Mouse (Mus musculus): ENCODE measurements at regions not wholly inside any gene's neighbourhood (a gene's known extent, or its start where the extent isn't known, plus 50 kb on each side); places are given as distances from the start of the nearest gene placed in this dataset.
A peak's percentile ranks its signal among the peaks of the same experiment; 100 is the strongest.

DNA sequence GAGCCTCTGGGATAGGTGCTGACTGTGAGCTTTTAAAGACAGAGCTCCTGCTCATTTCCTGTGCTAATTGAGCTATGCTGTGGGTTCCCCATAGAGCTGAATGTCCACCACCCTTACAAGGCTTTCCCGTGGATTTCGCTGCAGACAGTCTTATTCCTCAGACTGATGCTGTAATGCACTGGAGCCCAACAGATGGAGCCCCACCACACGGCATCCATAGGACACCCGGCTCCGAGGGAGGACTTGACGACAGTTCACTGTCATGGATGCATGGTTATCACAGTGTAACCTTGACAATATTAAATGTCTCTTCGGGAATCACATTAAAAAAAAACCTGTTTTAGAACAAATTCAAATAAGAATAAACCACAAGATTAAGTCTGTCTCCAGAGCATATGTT, 265.2 kb upstream of the BB014433 start:
- no peak for DNase-seq (ENCODE audit: low read depth, low spot score)
- WGBS, result 81% methylated on average over 7 of the region's 7 CpGs

DNA sequence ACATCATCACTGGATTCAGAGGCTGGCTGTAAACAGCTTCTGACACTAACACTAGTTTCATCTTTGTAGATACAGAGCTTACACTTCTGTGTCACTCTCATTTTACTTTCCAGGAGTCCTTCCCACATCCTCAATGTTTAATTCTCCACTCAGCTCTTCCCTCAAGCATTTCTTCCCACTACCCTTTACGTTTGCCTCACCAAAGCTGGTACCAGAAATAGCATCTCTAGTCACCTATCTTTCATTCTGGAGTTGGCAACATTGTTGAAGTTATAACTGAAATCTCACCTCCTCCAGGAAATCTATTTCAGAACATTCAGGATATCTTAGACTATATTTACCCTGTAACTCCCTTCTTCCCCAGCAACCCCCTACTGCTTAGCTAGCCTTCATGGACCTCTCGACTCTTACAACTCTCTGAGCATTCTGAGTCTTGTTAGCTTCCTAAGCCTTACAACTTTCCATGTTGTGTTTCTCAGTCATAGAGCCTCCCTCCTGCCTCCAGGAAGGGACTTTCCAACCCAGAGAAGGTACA, 258.3 kb upstream of the BB014433 start:
- WGBS, result 77% methylated on average over 2 of the region's 2 CpGs
- no peak for DNase-seq (ENCODE audit: low read depth, low spot score)

DNA sequence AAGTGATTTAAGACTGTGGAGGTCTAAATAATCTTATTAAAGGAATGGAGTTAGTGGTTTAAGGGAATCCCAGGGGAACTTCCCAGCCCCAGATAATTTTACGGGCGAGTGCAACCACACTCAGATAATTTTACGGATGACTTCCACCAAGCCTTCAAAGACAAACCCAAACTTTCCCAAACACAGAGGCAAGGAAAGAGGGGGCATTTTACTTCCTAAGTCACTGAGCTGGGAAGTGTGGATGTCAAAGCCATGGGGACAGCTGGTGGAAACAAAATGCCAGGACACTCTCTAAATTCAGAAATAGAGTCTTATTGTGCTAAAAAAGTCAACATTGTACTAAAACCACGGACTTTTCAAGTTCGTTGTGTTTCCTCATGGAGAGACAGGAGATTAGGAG, 227.9 kb upstream of the BB014433 start:
- 55% methylated on average over 5 of the region's 5 CpGs for WGBS
- DNase-seq (ENCODE audit: low read depth, low spot score), result no peak

DNA sequence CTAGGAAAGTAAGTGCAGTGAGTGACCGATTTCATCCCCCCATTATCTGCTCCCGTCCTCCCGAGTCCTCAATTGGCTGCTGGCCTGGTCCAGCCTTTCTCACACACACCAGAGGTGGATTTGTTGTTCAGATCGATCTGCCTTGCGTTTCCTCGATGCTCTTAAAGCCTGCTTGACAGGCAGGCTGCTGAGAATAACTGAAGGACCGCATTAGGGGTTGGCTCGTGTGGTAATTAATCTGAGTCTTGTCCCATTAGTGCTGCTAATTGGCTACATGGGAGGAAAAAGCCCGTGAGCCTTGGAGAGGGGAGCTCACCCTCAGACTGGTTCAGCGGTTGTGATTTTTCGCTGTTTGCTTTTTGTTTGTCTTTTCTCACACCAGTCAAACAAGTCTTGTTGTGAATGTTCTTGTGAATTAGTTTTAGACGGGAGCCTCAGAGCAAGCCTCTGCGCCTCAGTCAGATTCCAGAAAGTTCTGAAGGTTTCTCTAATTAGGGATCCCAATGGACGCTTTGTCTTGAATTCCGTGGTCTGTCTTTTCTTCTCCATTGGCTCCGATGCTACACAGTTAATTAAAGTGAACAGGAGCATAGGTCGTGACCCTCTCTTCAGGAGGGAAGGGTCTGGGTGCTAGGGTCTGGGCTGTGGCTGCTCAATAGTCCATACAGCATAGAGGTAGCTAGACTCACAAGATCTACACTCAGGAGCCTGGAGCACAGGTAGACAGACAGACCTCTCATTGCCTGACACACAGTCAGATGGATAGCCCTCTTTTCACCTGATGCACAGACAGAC, 226.1 kb upstream of the BB014433 start:
- no peak for DNase-seq (ENCODE audit: low read depth, low spot score)
- 46% methylated on average over 17 of the region's 17 CpGs for WGBS

DNA sequence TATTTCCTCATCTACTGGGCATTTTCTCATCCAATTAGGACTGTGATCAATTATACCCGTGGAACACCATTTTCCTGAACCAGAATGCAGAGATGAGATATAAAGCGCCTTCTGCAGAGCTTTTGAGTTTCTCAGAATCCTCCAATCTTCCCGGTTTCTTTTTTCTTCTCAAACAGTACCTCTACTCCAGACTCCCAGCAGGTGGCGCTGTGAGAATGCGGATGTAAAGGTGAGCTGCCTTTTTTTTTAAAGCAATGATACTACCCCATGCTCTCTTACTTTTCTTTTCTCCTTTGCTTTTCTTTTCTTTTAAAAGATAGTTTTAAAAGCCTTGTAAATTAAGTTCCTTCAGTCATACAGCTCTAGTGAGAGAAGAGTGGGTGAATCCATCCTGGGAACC, 224.4 kb upstream of the BB014433 start:
- peak; percentile 21 for DNase-seq (ENCODE audit: low read depth, low spot score)

DNA sequence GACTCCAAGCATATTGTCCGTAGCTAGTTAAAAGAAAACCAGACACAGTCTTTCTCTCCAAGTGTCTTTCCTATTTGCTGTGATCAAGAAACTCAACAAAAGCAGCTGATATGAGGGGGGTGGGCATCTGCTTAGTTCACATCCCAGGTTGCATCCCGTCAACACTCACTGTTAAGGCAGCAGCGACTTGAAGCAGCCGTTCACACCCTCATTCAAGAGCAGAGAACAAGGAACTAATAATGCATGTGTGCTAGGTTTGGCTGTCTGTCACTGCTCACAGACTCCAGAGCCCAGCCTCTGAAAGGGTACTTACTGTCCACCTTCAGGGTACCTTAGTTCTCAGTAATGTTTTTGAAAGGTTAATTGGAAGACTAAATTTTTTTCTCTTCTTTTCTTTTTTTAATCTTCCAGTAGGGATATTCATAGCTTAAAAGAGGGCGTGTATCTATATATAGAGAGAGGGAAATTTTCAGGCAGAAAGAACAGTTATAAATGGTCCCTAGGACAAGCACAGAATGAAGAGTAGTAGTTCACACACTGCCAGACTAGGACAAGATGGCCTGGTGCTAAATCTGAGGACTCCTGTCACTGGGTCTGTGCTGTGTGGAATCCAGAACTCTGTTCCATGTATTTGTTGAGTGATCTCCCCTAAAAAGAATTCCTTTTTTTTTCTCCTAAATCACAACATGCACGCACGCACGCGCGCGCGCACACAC, 199.1 kb upstream of the BB014433 start:
- DNase-seq (ENCODE audit: low read depth, low spot score), result no peak
- WGBS, result 90% methylated on average over 12 of the region's 12 CpGs

More for the DNA sequence above, 224.4 kb upstream of the BB014433 start:
- WGBS, result 13% methylated on average over 5 of the region's 5 CpGs

DNA sequence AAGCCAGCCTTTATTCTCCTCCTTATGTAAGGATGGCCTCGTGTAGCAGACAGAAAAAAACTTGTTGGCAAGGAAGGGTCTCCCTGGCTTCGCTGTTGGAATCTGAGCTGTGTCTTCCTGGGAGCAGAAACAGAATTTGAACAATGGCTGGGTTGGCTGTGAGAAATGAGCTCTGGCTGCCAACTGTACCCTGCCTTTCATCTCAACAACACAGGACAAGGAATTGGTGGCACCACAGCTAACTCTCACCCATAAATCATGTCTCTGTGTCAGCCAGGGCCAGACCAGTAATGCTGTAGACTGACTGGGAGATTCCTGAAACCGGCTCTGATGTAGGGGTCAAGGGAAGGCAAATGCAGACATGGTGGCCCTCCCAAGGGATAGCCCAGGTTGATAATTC, 189.5 kb upstream of the BB014433 start:
- 61% methylated on average over 3 of the region's 3 CpGs for WGBS

DNA sequence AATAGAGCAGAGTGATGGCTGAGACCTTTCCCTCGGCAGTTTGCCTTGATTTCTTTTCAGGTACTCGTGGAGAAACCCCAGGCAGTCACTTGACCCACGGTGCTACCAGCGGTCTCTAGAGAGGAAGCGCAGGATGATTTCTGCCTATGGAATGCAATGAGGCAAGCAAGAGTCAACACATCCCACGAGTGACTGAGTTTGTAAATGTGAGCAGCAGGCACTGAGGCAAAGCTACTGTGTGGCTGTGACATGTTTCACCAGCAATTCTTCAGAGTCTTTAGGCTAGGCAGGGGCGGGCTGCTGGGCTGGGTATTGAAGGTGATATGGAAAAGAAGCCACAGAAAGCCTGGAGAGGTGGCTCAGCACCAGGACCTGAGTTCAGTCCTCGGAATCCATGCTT, 187.4 kb upstream of the BB014433 start:
- DNase-seq (ENCODE audit: low read depth, low spot score), result no peak
- WGBS, result 55% methylated on average over 8 of the region's 8 CpGs

More for the DNA sequence above, 189.5 kb upstream of the BB014433 start:
- no peak for DNase-seq (ENCODE audit: low read depth, low spot score)

DNA sequence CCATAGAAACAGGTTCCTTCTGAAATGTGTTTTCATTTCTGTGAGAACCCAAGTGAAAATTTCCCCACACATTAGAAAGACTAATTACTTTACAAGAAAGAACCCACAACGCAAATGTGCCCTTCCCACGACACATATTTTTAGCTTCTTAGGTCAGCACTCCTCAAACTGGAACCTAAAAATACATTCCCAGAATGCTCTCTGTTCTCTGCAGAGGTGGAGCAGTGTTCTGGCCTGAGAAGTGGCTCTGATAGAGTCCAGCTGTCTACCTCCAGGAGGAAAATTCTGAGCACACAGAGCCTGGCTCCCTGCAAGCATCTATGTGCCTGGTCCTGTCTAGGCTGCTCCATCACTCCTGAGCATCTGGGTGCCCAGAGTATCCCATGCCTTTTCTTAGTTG, 184.3 kb upstream of the BB014433 start:
- 58% methylated on average over 2 of the region's 2 CpGs for WGBS
- DNase-seq (ENCODE audit: low read depth, low spot score), result no peak

DNA sequence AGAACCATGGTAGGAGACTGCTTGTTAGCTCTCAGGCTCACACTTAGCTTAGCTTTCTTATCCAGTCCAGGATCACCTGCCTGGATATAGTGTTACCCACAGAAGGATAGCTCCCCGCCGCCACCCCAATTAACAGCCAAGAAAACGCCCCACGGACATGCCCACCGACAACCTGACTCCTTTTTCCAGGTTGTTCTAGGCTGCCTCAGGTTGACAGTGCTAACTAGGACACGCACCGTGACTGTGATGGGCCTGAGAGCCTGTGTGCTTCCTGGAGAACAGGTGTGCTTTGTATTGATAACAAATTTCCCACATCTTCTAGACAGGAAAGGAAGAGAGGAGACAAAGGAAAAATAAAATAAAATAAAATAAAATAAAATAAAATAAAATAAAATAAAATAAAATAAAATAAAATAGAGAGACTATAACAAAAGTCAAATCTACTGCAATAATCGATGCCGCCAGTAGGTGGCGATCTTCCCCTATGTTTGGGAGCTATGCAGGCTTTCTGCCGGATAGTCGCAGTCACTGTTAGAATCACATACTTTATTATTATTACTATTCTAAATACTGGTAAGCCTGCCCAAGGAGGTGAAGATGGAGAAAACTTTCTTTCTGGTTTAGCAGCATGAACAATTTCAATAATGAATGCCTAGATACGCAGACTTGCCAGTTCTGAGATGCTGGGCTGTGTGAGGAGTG, 175.5 kb upstream of the BB014433 start:
- WGBS, result 40% methylated on average over 13 of the region's 13 CpGs
- no peak for DNase-seq (ENCODE audit: low read depth, low spot score)

DNA sequence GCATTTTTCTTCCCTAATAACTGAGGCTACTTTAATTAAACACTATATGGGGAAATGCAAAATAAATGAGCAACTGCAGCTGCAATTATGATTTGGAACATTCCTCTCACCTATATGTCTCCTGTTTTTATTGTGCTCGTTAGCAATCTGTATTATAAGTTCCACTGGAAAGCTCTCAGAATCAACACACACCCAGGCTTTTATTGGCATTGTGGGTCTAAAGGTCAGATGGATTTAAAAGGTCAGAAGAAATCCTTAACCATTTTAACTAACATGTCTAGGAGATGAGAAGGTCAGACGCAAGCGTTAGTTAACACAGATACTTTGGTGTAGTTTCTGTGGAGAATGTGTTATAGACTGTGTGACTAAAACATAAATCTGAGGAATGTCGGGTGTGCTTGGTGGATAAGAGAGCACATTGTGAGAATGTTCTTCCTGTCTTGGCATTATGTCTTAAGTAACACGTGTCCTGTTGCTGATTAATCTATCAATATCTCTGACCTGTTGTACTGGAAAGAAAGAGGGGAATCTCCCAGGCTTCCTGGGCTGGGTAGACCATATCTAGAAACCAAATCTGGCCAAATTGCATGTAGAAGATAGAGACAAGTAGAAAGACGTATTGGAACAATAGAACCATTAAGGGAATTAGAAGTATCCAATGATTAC, 164.1 kb upstream of the BB014433 start:
- peak; percentile 52 for DNase-seq (ENCODE audit: low read depth, low spot score)
- WGBS, result 20% methylated on average over 6 of the region's 6 CpGs

DNA sequence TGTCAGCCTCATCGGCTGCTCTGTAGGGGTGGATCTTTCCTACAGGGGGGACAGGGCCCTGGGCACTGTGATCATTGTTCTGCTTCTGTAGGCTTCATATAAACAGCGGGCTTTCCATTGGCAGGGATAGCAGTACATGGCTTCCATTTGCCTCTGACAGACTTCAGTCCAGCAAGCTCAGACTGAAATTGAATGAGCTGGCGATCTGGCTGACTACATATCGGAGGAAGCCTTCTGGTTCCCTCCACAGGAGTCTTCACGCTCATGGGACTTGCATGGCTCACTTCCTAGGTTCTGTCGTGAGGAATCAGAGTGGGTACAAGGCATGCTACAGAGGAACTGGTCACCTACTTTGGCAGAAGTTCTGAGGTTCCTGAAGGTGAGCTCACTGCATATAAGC, 155.7 kb upstream of the BB014433 start:
- no peak for DNase-seq (ENCODE audit: low read depth, low spot score)
- 88% methylated on average over 6 of the region's 6 CpGs for WGBS

DNA sequence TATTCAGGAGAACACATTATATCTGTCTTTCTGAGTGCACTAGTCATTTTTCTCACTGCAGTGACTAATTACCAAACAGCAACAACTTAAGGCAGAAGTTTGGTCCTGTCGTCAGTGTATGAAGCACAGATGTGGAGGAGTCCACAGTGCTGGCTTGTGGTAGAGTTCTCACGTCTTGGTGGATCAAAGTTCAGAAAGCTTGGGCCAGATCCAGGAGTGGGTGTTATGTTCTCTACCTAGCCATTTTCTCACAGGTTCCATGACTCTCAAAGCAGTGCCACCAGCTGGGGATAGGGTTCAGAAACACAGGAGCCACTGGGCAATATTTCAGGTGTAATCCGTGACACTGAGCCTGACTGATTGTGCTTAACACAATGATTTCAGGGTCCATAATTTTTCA, 144.8 kb upstream of the BB014433 start:
- no peak for DNase-seq (ENCODE audit: low read depth, low spot score)
- WGBS, result 42% methylated on average over 3 of the region's 3 CpGs

DNA sequence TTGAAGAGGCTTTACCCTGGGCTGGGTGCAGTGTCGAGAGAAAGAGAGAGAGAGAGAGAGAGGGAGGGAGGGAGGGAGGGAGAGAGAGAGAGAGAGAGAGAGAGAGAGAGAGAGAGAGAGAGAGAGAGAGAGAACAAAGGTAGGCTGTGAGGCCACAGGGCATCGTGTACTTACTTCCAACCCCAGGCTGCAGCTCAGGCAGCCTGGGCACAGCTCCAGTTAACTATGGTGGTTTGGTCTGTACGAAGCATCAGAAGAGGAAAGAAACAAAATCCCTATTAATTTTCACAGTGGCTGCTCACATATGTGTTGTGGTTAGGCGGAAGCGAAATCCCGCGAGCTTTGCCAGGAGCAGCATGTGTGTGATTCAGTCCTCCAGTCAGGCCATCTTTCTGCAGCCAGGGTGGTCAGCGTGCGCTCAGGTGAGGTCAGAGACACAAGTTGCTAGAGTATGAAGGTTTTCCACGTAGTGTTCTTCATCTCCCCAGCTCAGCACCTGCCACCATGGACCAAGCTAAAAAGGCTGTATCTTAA, 143.3 kb upstream of the BB014433 start:
- DNase-seq (ENCODE audit: low read depth, low spot score), result no peak
- WGBS, result 60% methylated on average over 10 of the region's 10 CpGs
